Mouse (Mus musculus): ENCODE data around the gene Ndufa7. TPM values are rescaled to one million over a fixed set of nuclear protein-coding genes. Genes with fewer than 3 reads are reported as not detected.
"Not testable (repeated sequence)": the region's sequence is repeated elsewhere in the genome, so short reads cannot be mapped to it uniquely, and the experiment has no call there.

The Ndufa7 gene
- polyA plus RNA-seq, 1 experiment, result 197 TPM

GRCm38 (mm10) chr17:33874411-33874810 lies 50.0 kb downstream of the Ndufa7 start:
- Histone ChIP-seq H3K27ac (ENCODE audit: insufficient read depth, low read depth, low read length) (no peak overlapping the region), H3K4me1 (ENCODE audit: control insufficient read depth, insufficient read depth, low read length) (no peaks in the 10 kb centered on the region), H3K4me3 (ENCODE audit: insufficient read depth, low read length) (no peak overlapping the region)
- TF ChIP-seq POLR2A (IDR thresholded peaks at IDR 0.05; ENCODE audit: borderline replicate concordance, low read depth, low read length) (no peak), CTCF (IDR thresholded peaks at IDR 0.05; ENCODE audit: low read depth, low read length) (no peak)

DNA sequence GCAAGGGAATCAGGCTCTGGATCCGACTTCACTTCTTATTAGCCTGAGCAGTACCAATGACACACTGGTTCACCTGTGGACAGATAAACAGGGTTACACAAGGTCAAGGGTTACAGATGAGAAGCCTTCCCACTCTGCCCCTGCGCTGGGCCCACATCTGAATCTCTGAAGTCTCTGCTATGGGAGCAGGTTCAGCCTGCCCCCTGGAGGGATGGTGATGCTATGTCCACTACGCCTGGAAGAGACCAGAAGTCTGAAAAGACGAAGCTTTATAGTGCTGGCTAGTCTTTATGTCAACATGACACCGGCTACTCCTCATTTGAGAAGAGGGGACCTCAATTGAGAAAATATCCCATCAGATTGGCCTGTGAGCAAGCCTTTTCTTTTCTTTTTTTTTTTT lies 51.4 kb downstream of the Ndufa7 start:
- not testable (repeated sequence) for H3K4me1 ChIP-seq (ENCODE audit: control insufficient read depth, insufficient read depth, low read length); H3K27ac ChIP-seq (ENCODE audit: insufficient read depth, low read depth, low read length); H3K4me3 ChIP-seq (ENCODE audit: insufficient read depth, low read length)

- H3K4me1 ChIP-seq (ENCODE audit: control insufficient read depth, insufficient read depth, low read length), result peaks cover 11% of the 10 kb centered on the region
- not testable (repeated sequence) for H3K4me3 ChIP-seq (ENCODE audit: insufficient read depth, low read length); H3K27ac ChIP-seq (ENCODE audit: insufficient read depth, low read depth, low read length)
These were observed 59.9 kb downstream of the Ndufa7 start for GRCm38 (mm10) chr17:33884320-33884719.

DNA sequence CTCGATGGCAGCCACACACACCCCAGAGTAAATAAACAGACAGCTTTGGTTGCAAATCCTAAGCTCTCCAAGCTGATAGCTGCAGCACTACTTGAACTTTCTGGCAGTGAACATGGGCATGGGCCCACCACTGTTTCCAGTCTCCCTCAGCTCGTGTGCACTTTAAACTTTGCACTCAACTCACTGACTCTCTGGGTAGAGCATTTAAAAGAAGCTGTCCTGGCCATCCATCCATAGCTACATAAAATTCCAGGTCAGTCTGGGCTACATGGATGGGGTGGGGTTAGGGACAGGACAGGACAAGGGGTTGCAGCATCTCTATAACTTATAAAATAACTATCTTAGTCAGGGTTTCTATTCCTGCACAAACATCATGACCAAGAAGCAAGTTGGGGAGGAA lies 63.4 kb downstream of the Ndufa7 start:
- H3K4me3 ChIP-seq (ENCODE audit: insufficient read depth, low read length); H3K27ac ChIP-seq (ENCODE audit: insufficient read depth, low read depth, low read length): not testable (repeated sequence)
- H3K4me1 ChIP-seq (ENCODE audit: control insufficient read depth, insufficient read depth, low read length), result peaks cover 11% of the 10 kb centered on the region

Other genes with a start within 250 kb of the Ndufa7 start
- 52.9 and 55.6 TPM in 2 replicates for gene Zfp414, start 195.5 kb upstream of the Ndufa7 start, polyA plus RNA-seq (2012; ENCODE audit: insufficient read depth, insufficient read length, missing spikeins)
- gene Pram1, start 186.5 kb upstream of the Ndufa7 start, polyA plus RNA-seq (2012; ENCODE audit: insufficient read depth, insufficient read length, missing spikeins), result 5.3 TPM in 1 of 2 replicates, not detected in the other
- gene Hnrnpm, start 137.7 kb upstream of the Ndufa7 start, polyA plus RNA-seq (2012; ENCODE audit: insufficient read depth, insufficient read length, missing spikeins), result 320 and 384 TPM in 2 replicates
- gene March2, start 105.9 kb upstream of the Ndufa7 start, polyA plus RNA-seq (2012; ENCODE audit: insufficient read depth, insufficient read length, missing spikeins), result 61.3 and 62.9 TPM in 2 replicates
- gene Rab11b, start 64.0 kb upstream of the Ndufa7 start, polyA plus RNA-seq (2012; ENCODE audit: insufficient read depth, insufficient read length, missing spikeins), result 128 TPM in 2 replicates
- 8.4 and 11.0 TPM in 2 replicates for gene Angptl4, start 42.7 kb upstream of the Ndufa7 start, polyA plus RNA-seq (2012; ENCODE audit: insufficient read depth, insufficient read length, missing spikeins)
- gene Kank3, start 14.1 kb upstream of the Ndufa7 start, polyA plus RNA-seq (2012; ENCODE audit: insufficient read depth, insufficient read length, missing spikeins), result 27.5 and 33.3 TPM in 2 replicates
- gene Rps28, start within 50 bp of the Ndufa7 start, polyA plus RNA-seq (2012; ENCODE audit: insufficient read depth, insufficient read length, missing spikeins), result 1,369 and 1,530 TPM in 2 replicates
- 4.4 TPM in 2 replicates for gene Cd320, start 18.5 kb downstream of the Ndufa7 start, polyA plus RNA-seq (2012; ENCODE audit: insufficient read depth, insufficient read length, missing spikeins)
- gene Gm7029, start 49.3 kb downstream of the Ndufa7 start, polyA plus RNA-seq (2012; ENCODE audit: insufficient read depth, insufficient read length, missing spikeins), result not detected in 2 replicates
- 35.5 and 36.3 TPM in 2 replicates for gene Kifc1, start 66.1 kb downstream of the Ndufa7 start, polyA plus RNA-seq (2012; ENCODE audit: insufficient read depth, insufficient read length, missing spikeins)
- 3.5 and 6.4 TPM in 2 replicates for gene Platr17, start 80.6 kb downstream of the Ndufa7 start, polyA plus RNA-seq (2012; ENCODE audit: insufficient read depth, insufficient read length, missing spikeins)
- 58.1 and 69.3 TPM in 2 replicates for gene Daxx, start 84.8 kb downstream of the Ndufa7 start, polyA plus RNA-seq (2012; ENCODE audit: insufficient read depth, insufficient read length, missing spikeins)
- 389 and 454 TPM in 2 replicates for gene Tapbp, start 91.3 kb downstream of the Ndufa7 start, polyA plus RNA-seq (2012; ENCODE audit: insufficient read depth, insufficient read length, missing spikeins)
- gene Zbtb22, start 91.3 kb downstream of the Ndufa7 start, polyA plus RNA-seq (2012; ENCODE audit: insufficient read depth, insufficient read length, missing spikeins), result 21.8 and 24.0 TPM in 2 replicates
- gene Rgl2, start 105.0 kb downstream of the Ndufa7 start, polyA plus RNA-seq (2012; ENCODE audit: insufficient read depth, insufficient read length, missing spikeins), result 209 and 216 TPM in 2 replicates
- gene Pfdn6, start 115.8 kb downstream of the Ndufa7 start, polyA plus RNA-seq (2012; ENCODE audit: insufficient read depth, insufficient read length, missing spikeins), result 54.1 and 54.9 TPM in 2 replicates
- 10.1 and 10.2 TPM in 2 replicates for gene Wdr46, start 116.1 kb downstream of the Ndufa7 start, polyA plus RNA-seq (2012; ENCODE audit: insufficient read depth, insufficient read length, missing spikeins)
- 8.3 and 8.7 TPM in 2 replicates for gene B3galt4, start 126.9 kb downstream of the Ndufa7 start, polyA plus RNA-seq (2012; ENCODE audit: insufficient read depth, insufficient read length, missing spikeins)
- 41.3 and 49.7 TPM in 2 replicates for gene Vps52, start 131.2 kb downstream of the Ndufa7 start, polyA plus RNA-seq (2012; ENCODE audit: insufficient read depth, insufficient read length, missing spikeins)
- 1,144 and 1,230 TPM in 2 replicates for gene Rps18, start 131.4 kb downstream of the Ndufa7 start, polyA plus RNA-seq (2012; ENCODE audit: insufficient read depth, insufficient read length, missing spikeins)
- gene H2-K1, start 175.8 kb downstream of the Ndufa7 start, polyA plus RNA-seq (2012; ENCODE audit: insufficient read depth, insufficient read length, missing spikeins), result 2,635 and 2,812 TPM in 2 replicates
- 22.8 and 22.9 TPM in 2 replicates for gene Ring1, start 200.1 kb downstream of the Ndufa7 start, polyA plus RNA-seq (2012; ENCODE audit: insufficient read depth, insufficient read length, missing spikeins)
- 64.2 and 78.0 TPM in 2 replicates for gene H2-Ke6, start 203.5 kb downstream of the Ndufa7 start, polyA plus RNA-seq (2012; ENCODE audit: insufficient read depth, insufficient read length, missing spikeins)
- gene Slc39a7, start 207.1 kb downstream of the Ndufa7 start, polyA plus RNA-seq (2012; ENCODE audit: insufficient read depth, insufficient read length, missing spikeins), result 62.3 and 70.1 TPM in 2 replicates
- 50.2 and 51.9 TPM in 2 replicates for gene Rxrb, start 207.2 kb downstream of the Ndufa7 start, polyA plus RNA-seq (2012; ENCODE audit: insufficient read depth, insufficient read length, missing spikeins)
- 0.51 and 0.61 TPM in 2 replicates for gene Col11a2, start 214.9 kb downstream of the Ndufa7 start, polyA plus RNA-seq (2012; ENCODE audit: insufficient read depth, insufficient read length, missing spikeins)